Mouse (Mus musculus) liver, adult 10 weeks (tissue): ENCODE data around the gene Edem1. TPM values are rescaled to one million over a fixed set of nuclear protein-coding genes. Genes with fewer than 3 reads are reported as not detected.

Experiments
- polyA plus RNA-seq: library from polyadenylated mRNA; stranded (reverse); fragments of 350-450 nt; fragmentation: Illumina TruSeq; extraction: RNeasy Lipid Tissue Mini Kit (QIAGEN cat#74804); gene quantifications from one replicate; pipeline ENCODE4 v1.2.3, GENCODE M21; 2014; ENCODE audit warnings: low read depth, low replicate concordance

Gene Edem1
- polyA plus RNA-seq, result 223 TPM

GRCm38 (mm10) chr6:108828234-108828868 is at the start of gene Edem1:
TSS of gene Edem1 (plus strand) at chr6:108828641.

GRCm38 (mm10) chr6:108782526-108783183 is 45.8 kb upstream of the Edem1 start, which contains the start of gene Arl8b:
TSS of gene Arl8b (plus strand) at chr6:108783099.

Other genes starting within 250 kb of the Edem1 start
- gene Bhlhe40, start 168.0 kb upstream of the Edem1 start, polyA plus RNA-seq, result 49.7 TPM
- 133 TPM for gene Arl8b, start 45.5 kb upstream of the Edem1 start, polyA plus RNA-seq